ENCODE assay signal across 12 mouse cellular contexts in genomic region chr8:122937545-122938053, GRCm38 (mm10).
A peak's percentile ranks its signal among the peaks of the same experiment; 100 is the strongest.
DNase-seq lines count a peak whose midpoint lies in the region; ATAC-seq lines count a peak whose summit lies in the region.
"Had no signal": no experiment of that assay in that cellular context is flagged by ENCODE, and none has a peak within 500 bp of the region (broad histone marks: within the 10 kb centered on the region; RNA-seq: fewer than 3 reads in every experiment).

No protein-coding gene starts in this region.

- peaks cover 47% of the 10 kb centered on the region for H3K4me1 ChIP-seq in kidney, embryonic 16.5 days (ENCODE audit: insufficient read depth, low read length)
- peaks cover 11% of the 10 kb centered on the region; the same call in 1 of the 2 replicates for H3K4me1 ChIP-seq in limb, embryonic 15.5 days
- peaks cover 41% of the 10 kb centered on the region for H3K4me1 ChIP-seq in neural tube, embryonic 15.5 days

- H3K27me3 ChIP-seq in kidney, embryonic 16.5 days (ENCODE audit: insufficient read depth, low read length) = no peaks in the 10 kb centered on the region
- no peaks in the 10 kb centered on the region for H3K27me3 ChIP-seq in limb, embryonic 15.5 days
- H3K27me3 ChIP-seq in neural tube, embryonic 15.5 days (replicated peaks) = no peaks in the 10 kb centered on the region
- H3K27me3 ChIP-seq: neural tube, embryonic 13.5 days had no signal

- no peaks in the 10 kb centered on the region for H3K9me3 ChIP-seq in kidney, embryonic 16.5 days (ENCODE audit: low read length)
- no peaks in the 10 kb centered on the region for H3K9me3 ChIP-seq in limb, embryonic 15.5 days
- no peaks in the 10 kb centered on the region for H3K9me3 ChIP-seq in neural tube, embryonic 15.5 days (replicated peaks)
- H3K9me3 ChIP-seq: neural tube, embryonic 13.5 days had no signal

- H3K4me3 ChIP-seq in kidney, embryonic 16.5 days (ENCODE audit: low read length) = no peak overlapping the region
- no peak overlapping the region for H3K4me3 ChIP-seq in limb, embryonic 15.5 days
- H3K4me3 ChIP-seq in neural tube, embryonic 15.5 days (replicated peaks) = no peak overlapping the region
- H3K4me3 ChIP-seq: erythroblast, embryonic 14.5 days; neural tube, embryonic 13.5 days had no signal

- DNase-seq in cerebellum, adult 11 months = no peak
- DNase-seq in kidney, adult 8-10 months = no peak
- peak; percentile 65 for DNase-seq in CD4-positive, CD25-positive, alpha-beta regulatory T cell, adult 2 months (ENCODE audit: low read depth, low spot score)
- DNase-seq in urinary bladder, postnatal 25 days (ENCODE audit: low spot score) = no peak
- DNase-seq: kidney, adult 11 months had no signal

- no peak overlapping the region for H3K4me2 ChIP-seq in kidney, embryonic 16.5 days (replicated peaks; ENCODE audit: low read depth, low read length)
- H3K4me2 ChIP-seq in limb, embryonic 15.5 days = no peak overlapping the region
- no peak overlapping the region for H3K4me2 ChIP-seq in neural tube, embryonic 15.5 days
- H3K4me2 ChIP-seq: neural tube, embryonic 13.5 days had no signal

- WGBS in kidney, embryonic 16.5 days = 44% methylated on average over 2 of the region's 2 CpGs
- 84% methylated on average over 2 of the region's 2 CpGs for whole genome bisulfite sequencing in limb, embryonic 15.5 days
- 93% methylated on average over 2 of the region's 2 CpGs for WGBS in neural tube, embryonic 15.5 days

- 0 out of 2 replicates have a peak overlapping the region, but pooled peaks have one; percentile 35 for H3K27ac ChIP-seq in kidney, embryonic 16.5 days (ENCODE audit: low read length)
- 0 out of 2 replicates have a peak overlapping the region, but pooled peaks have one; percentile 17 for H3K27ac ChIP-seq in limb, embryonic 15.5 days
- no peak overlapping the region for H3K27ac ChIP-seq in neural tube, embryonic 15.5 days (replicated peaks)
- H3K27ac ChIP-seq: liver, embryonic 14.5 days had no signal

- H3K9ac ChIP-seq in kidney, embryonic 16.5 days (replicated peaks; ENCODE audit: low read length) = no peak overlapping the region
- H3K9ac ChIP-seq in limb, embryonic 15.5 days = no peak overlapping the region
- no peak overlapping the region for H3K9ac ChIP-seq in neural tube, embryonic 15.5 days (replicated peaks)
- H3K9ac ChIP-seq: liver, embryonic 14.5 days; neural tube, embryonic 13.5 days had no signal

- peak; percentile 39; the same call in 1 of the 2 replicates for ATAC-seq in cerebellum, adult (ENCODE audit: insufficient number of reproducible peaks, low FRiP score, low TSS enrichment)
- no peak for ATAC-seq in kidney, embryonic 16.5 days (ENCODE audit: low FRiP score, low TSS enrichment)
- no peak for ATAC-seq in limb, embryonic 15.5 days (ENCODE audit: insufficient number of reproducible peaks, low FRiP score, low TSS enrichment, low read depth)
- ATAC-seq in neural tube, embryonic 15.5 days (ENCODE audit: low FRiP score) = no peak

- H3K36me3 ChIP-seq in kidney, embryonic 16.5 days (ENCODE audit: insufficient read depth, low read length) = no peaks in the 10 kb centered on the region
- H3K36me3 ChIP-seq in limb, embryonic 15.5 days = no peaks in the 10 kb centered on the region
- no peaks in the 10 kb centered on the region for H3K36me3 ChIP-seq in neural tube, embryonic 15.5 days
- H3K36me3 ChIP-seq: neural tube, embryonic 13.5 days had no signal
